Comparison of ENCODE assay signal across 8 mouse cellular contexts in the genomic region with DNA sequence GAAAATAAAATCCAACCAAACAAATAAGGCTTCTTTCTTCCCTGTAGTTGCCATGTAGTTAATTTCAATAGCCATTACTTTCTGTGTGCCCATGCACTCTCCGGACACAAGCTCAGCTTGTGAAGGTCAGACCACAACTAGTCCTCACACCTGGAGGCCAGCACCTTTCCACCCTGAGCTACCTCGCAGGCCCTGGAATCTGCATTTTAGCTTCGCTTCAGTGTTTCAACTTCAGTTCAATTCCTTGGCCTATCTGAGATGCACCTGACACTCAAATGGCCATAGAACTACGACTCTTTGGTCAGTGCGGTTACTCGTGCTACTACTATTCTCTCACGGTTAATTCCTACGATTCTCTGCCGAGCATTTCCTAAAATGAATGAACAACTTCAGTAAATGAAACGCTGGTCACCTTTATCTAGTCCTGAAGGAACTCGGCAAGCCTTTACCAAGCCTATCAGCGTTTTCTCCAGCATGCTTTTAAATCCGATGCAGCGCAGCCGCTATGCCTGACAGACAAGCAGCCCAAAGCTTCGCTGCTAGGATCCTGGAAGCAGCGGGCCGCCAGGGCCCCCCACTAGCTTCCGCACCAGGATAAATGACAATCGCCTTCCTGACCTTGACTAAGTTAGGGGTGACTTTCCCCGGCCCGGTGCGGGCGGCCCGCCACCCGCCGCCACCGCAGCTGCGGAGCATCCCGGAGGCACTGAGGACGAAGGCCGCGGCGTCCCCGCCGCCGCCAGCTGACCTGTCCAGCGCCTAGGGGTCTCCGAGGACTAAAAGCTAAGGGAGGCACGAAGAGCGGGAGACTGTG. TPM values are rescaled to one million over a fixed set of nuclear protein-coding genes. Genes with fewer than 3 reads are reported as not detected.
A peak's percentile ranks its signal among the peaks of the same experiment; 100 is the strongest.
DNase-seq lines count a peak whose midpoint lies in the region; ATAC-seq and TF ChIP-seq lines count a peak whose summit lies in the region.

No protein-coding gene starts in this region.

- no peak for TF ChIP-seq POLR2A in bone marrow, adult 2 months (IDR thresholded peaks at IDR 0.05; ENCODE audit: borderline replicate concordance, control insufficient read depth, low read depth, low read length)
- TF ChIP-seq POLR2A in limb, embryonic 14.5 days (IDR thresholded peaks at IDR 0.05; ENCODE audit: borderline replicate concordance, extremely low read depth, insufficient read depth, insufficient read length), result no peak

- H3K36me3 ChIP-seq in limb, embryonic 14.5 days (ENCODE audit: control insufficient read depth, insufficient read depth, low read length), result no peaks in the 10 kb centered on the region
- no peaks in the 10 kb centered on the region for H3K36me3 ChIP-seq in neural tube, embryonic 13.5 days

- intact Hi-C loops in left cerebral cortex, postnatal 10 days (cut with DNase I), result loop anchor here (5.0 kb wide), 2 partner anchors 148 to 238 kb away; partner anchors contain the start of gene Twsg1

- WGBS in bone marrow, adult 2 months, result under 1% methylated on average over 41 of the region's 41 CpGs
- under 1% methylated on average over 41 of the region's 41 CpGs for WGBS in limb, embryonic 14.5 days
- WGBS in neural tube, embryonic 13.5 days, result 1% methylated on average over 41 of the region's 41 CpGs

- H3K4me1 ChIP-seq in bone marrow, adult 2 months (ENCODE audit: control insufficient read depth, insufficient read depth, low read length), result peaks cover 1% of the 10 kb centered on the region; the same call in 1 of the 2 replicates
- peaks cover 9% of the 10 kb centered on the region for H3K4me1 ChIP-seq in limb, embryonic 14.5 days (ENCODE audit: control insufficient read depth, insufficient read depth, low read length)
- H3K4me1 ChIP-seq in neural tube, embryonic 13.5 days (replicated peaks), result peaks cover 31% of the 10 kb centered on the region

- peak overlapping the region; percentile 94 for H3K9ac ChIP-seq in limb, embryonic 14.5 days (ENCODE audit: low read depth, low read length, severe bottlenecking)
- H3K9ac ChIP-seq in neural tube, embryonic 13.5 days, result peak overlapping the region; percentile 95

- H3K27ac ChIP-seq in layer of hippocampus, adult 2 months, result peak overlapping the region; percentile 99
- peak overlapping the region; percentile 96 for H3K27ac ChIP-seq in bone marrow, adult 2 months (ENCODE audit: control insufficient read depth, insufficient read depth, low read depth, low read length, poor library complexity)
- H3K27ac ChIP-seq in limb, embryonic 14.5 days (replicated peaks; ENCODE audit: low read depth, low read length), result peak overlapping the region; percentile 90
- peak overlapping the region; percentile 97 for H3K27ac ChIP-seq in neural tube, embryonic 13.5 days (replicated peaks)

- no peak for DNase-seq in layer of hippocampus, adult 2 months (ENCODE audit: low spot score in 2 of 2)
- no peak for DNase-seq in layer of hippocampus, adult 11-12 months (ENCODE audit: low spot score)
- DNase-seq in forelimb bud, embryonic 11.5 days (ENCODE audit: low read depth, low spot score), result peak; percentile 7
- DNase-seq in limb, embryonic 14.5 days (ENCODE audit: low spot score), result no peak
- DNase-seq in left cerebral cortex, postnatal 10 days (ENCODE audit: extremely low spot score in 1 of 2, low spot score in 2 of 2), result no peak
- DNase-seq in gastrocnemius, adult 8-10 months (ENCODE audit: low spot score in 2 of 2), result no peak

- TF ChIP-seq CTCF in layer of hippocampus, adult 2 months (conservative IDR thresholded peaks at IDR 0.05), result no peak
- TF ChIP-seq CTCF in bone marrow, adult 2 months (IDR thresholded peaks at IDR 0.05; ENCODE audit: control insufficient read depth, insufficient read depth, low read length), result no peak

- peak overlapping the region; percentile 95 for H3K4me2 ChIP-seq in limb, embryonic 14.5 days (replicated peaks; ENCODE audit: low read depth, low read length, severe bottlenecking)
- H3K4me2 ChIP-seq in neural tube, embryonic 13.5 days, result peak overlapping the region; percentile 81

- H3K9me3 ChIP-seq in limb, embryonic 14.5 days (ENCODE audit: control insufficient read depth, low read length), result no peaks in the 10 kb centered on the region
- no peaks in the 10 kb centered on the region for H3K9me3 ChIP-seq in neural tube, embryonic 13.5 days

- no peaks in the 10 kb centered on the region for H3K27me3 ChIP-seq in limb, embryonic 14.5 days (ENCODE audit: control insufficient read depth, insufficient read depth, low read length)
- H3K27me3 ChIP-seq in neural tube, embryonic 13.5 days, result no peaks in the 10 kb centered on the region

- peak overlapping the region; percentile 66 for H3K4me3 ChIP-seq in layer of hippocampus, adult 2 months
- peak overlapping the region; percentile 94 for H3K4me3 ChIP-seq in bone marrow, adult 2 months (replicated peaks; ENCODE audit: control insufficient read depth, low read depth, low read length)
- peak overlapping the region; percentile 97 for H3K4me3 ChIP-seq in limb, embryonic 14.5 days (replicated peaks; ENCODE audit: low read length)
- peak overlapping the region; percentile 85 for H3K4me3 ChIP-seq in neural tube, embryonic 13.5 days

- peak; percentile 41 for ATAC-seq in limb, embryonic 14.5 days (ENCODE audit: low FRiP score, low read depth)
- no peak for ATAC-seq in neural tube, embryonic 13.5 days (ENCODE audit: low read depth)

RNA-seq across cellular contexts. Expression of gene Ndufv2, which starts 0.6 kb away (rescaled TPM):
- 100 to 1,000 TPM; 233 to 261 TPM for total RNA-seq in layer of hippocampus, adult 2 months (2021)
- polyA plus RNA-seq in bone marrow, adult 2 months (2011; ENCODE audit: insufficient read depth, insufficient read length, low replicate concordance, missing spikeins), result 92.9 and 164 TPM in 2 replicates
- 73.1 and 115 TPM in 2 replicates for polyA plus RNA-seq in limb, embryonic 14.5 days (2012; rRNA removed)
- polyA plus RNA-seq in limb, embryonic 14.5 days (2014; fragmentation: Nextera tagmentation; extraction: Ambion mirVana), result 315 and 316 TPM in 2 replicates
- 376 and 404 TPM in 2 replicates for polyA plus RNA-seq in neural tube, embryonic 13.5 days (2015; fragmentation: Nextera tagmentation; extraction: Ambion mirVana)
- 100 to 1,000 TPM; 246 to 254 TPM for total RNA-seq in left cerebral cortex, postnatal 10 days (2021)
- total RNA-seq in gastrocnemius, adult 8-10 months (2022), result 100 to 1,000 TPM; 578 to 651 (median 630) TPM

RNA-seq across cellular contexts. Expression of gene Washc1, which starts 10.6 kb away (rescaled TPM):
- 10 to 100 TPM; 44.2 to 48.1 TPM for total RNA-seq in layer of hippocampus, adult 2 months (2021)
- polyA plus RNA-seq in bone marrow, adult 2 months (2011; ENCODE audit: insufficient read depth, insufficient read length, low replicate concordance, missing spikeins), result 24.4 and 47.4 TPM in 2 replicates
- 53.3 and 55.8 TPM in 2 replicates for polyA plus RNA-seq in limb, embryonic 14.5 days (2012; rRNA removed)
- 39.4 and 41.7 TPM in 2 replicates for polyA plus RNA-seq in limb, embryonic 14.5 days (2014; fragmentation: Nextera tagmentation; extraction: Ambion mirVana)
- 41.4 and 42.5 TPM in 2 replicates for polyA plus RNA-seq in neural tube, embryonic 13.5 days (2015; fragmentation: Nextera tagmentation; extraction: Ambion mirVana)
- total RNA-seq in left cerebral cortex, postnatal 10 days (2021), result 10 to 100 TPM; 51.5 to 52.9 TPM
- total RNA-seq in gastrocnemius, adult 8-10 months (2022), result 10 to 100 TPM; 14.5 to 20.8 (median 17.9) TPM

RNA-seq across cellular contexts. Expression of gene Ddx11, which starts 22.5 kb away (rescaled TPM):
- total RNA-seq in layer of hippocampus, adult 2 months (2021), result 1 to 10 TPM; 1.1 to 1.5 TPM
- 13.2 and 27.6 TPM in 2 replicates for polyA plus RNA-seq in bone marrow, adult 2 months (2011; ENCODE audit: insufficient read depth, insufficient read length, low replicate concordance, missing spikeins)
- 27.8 and 30.3 TPM in 2 replicates for polyA plus RNA-seq in limb, embryonic 14.5 days (2012; rRNA removed)
- polyA plus RNA-seq in limb, embryonic 14.5 days (2014; fragmentation: Nextera tagmentation; extraction: Ambion mirVana), result 13.1 and 15.3 TPM in 2 replicates
- polyA plus RNA-seq in neural tube, embryonic 13.5 days (2015; fragmentation: Nextera tagmentation; extraction: Ambion mirVana), result 5.6 and 6.4 TPM in 2 replicates
- total RNA-seq in left cerebral cortex, postnatal 10 days (2021), result 1 to 10 TPM; 3.6 to 3.9 TPM
- total RNA-seq in gastrocnemius, adult 8-10 months (2022), result under 1 TPM; 0.11 to 0.81 (median 0.39) TPM

RNA-seq across cellular contexts. Expression of gene Ankrd12, which starts 23.9 kb away (rescaled TPM):
- 100 to 1,000 TPM; 229 to 237 TPM for total RNA-seq in layer of hippocampus, adult 2 months (2021)
- 19.4 and 27.4 TPM in 2 replicates for polyA plus RNA-seq in bone marrow, adult 2 months (2011; ENCODE audit: insufficient read depth, insufficient read length, low replicate concordance, missing spikeins)
- 7.9 and 10.9 TPM in 2 replicates for polyA plus RNA-seq in limb, embryonic 14.5 days (2012; rRNA removed)
- polyA plus RNA-seq in limb, embryonic 14.5 days (2014; fragmentation: Nextera tagmentation; extraction: Ambion mirVana), result 22.5 and 27.5 TPM in 2 replicates
- 129 and 143 TPM in 2 replicates for polyA plus RNA-seq in neural tube, embryonic 13.5 days (2015; fragmentation: Nextera tagmentation; extraction: Ambion mirVana)
- 100 to 1,000 TPM; 110 to 119 TPM for total RNA-seq in left cerebral cortex, postnatal 10 days (2021)
- total RNA-seq in gastrocnemius, adult 8-10 months (2022), result 10 to 100 TPM; 13.3 to 20.2 (median 17.1) TPM
